7 mouse cellular contexts compared by ENCODE assay signal in genomic region chr14:28507471-28507870, GRCm38 (mm10). TPM values are rescaled to one million over a fixed set of nuclear protein-coding genes. Genes with fewer than 3 reads are reported as not detected.
A peak's percentile ranks its signal among the peaks of the same experiment; 100 is the strongest.
DNase-seq lines count a peak whose midpoint lies in the region; ATAC-seq and TF ChIP-seq lines count a peak whose summit lies in the region.

No protein-coding gene starts in this region.

- no peaks in the 10 kb centered on the region for H3K36me3 ChIP-seq in embryonic facial prominence, embryonic 12.5 days
- no peaks in the 10 kb centered on the region for H3K36me3 ChIP-seq in heart, embryonic 10.5 days
- no peaks in the 10 kb centered on the region for H3K36me3 ChIP-seq in liver, embryonic 12.5 days
- no peaks in the 10 kb centered on the region for H3K36me3 ChIP-seq in neural tube, embryonic 11.5 days (ENCODE audit: control insufficient read depth, insufficient read depth, low read length)

- ATAC-seq in embryonic facial prominence, embryonic 12.5 days (ENCODE audit: insufficient number of reproducible peaks, insufficient read depth, low FRiP score, low TSS enrichment), result no peak
- ATAC-seq in liver, embryonic 12.5 days, result no peak
- ATAC-seq in neural tube, embryonic 11.5 days (ENCODE audit: insufficient read depth, low FRiP score, low TSS enrichment), result 0 out of 2 replicates have a peak, but pooled peaks have one; percentile 38

- no peaks in the 10 kb centered on the region; the same call in 1 of the 2 replicates for H3K4me1 ChIP-seq in bone marrow, adult 2 months (ENCODE audit: control insufficient read depth, insufficient read depth, low read length)
- peaks cover 27% of the 10 kb centered on the region for H3K4me1 ChIP-seq in embryonic facial prominence, embryonic 12.5 days
- peaks cover 41% of the 10 kb centered on the region for H3K4me1 ChIP-seq in heart, embryonic 10.5 days
- 0 out of 2 replicates have a peak, but pooled peaks cover 3% of the 10 kb centered on the region for H3K4me1 ChIP-seq in liver, embryonic 12.5 days
- H3K4me1 ChIP-seq in neural tube, embryonic 11.5 days (ENCODE audit: control insufficient read depth, insufficient read depth, low read length), result peaks cover 17% of the 10 kb centered on the region; the same call in 1 of the 2 replicates

- no peaks in the 10 kb centered on the region for H3K9me3 ChIP-seq in embryonic facial prominence, embryonic 12.5 days
- no peaks in the 10 kb centered on the region for H3K9me3 ChIP-seq in heart, embryonic 10.5 days
- H3K9me3 ChIP-seq in liver, embryonic 12.5 days (replicated peaks), result no peaks in the 10 kb centered on the region
- H3K9me3 ChIP-seq in neural tube, embryonic 11.5 days (ENCODE audit: control insufficient read depth, low read length), result no peaks in the 10 kb centered on the region

- 2% methylated on average over 18 of the region's 18 CpGs for WGBS in bone marrow, adult 2 months
- WGBS in embryonic facial prominence, embryonic 12.5 days, result 0% methylated on average over 18 of the region's 18 CpGs
- under 1% methylated on average over 18 of the region's 18 CpGs for WGBS in heart, embryonic 10.5 days
- WGBS in liver, embryonic 12.5 days (ENCODE audit: insufficient replicate concordance), result under 1% methylated on average over 18 of the region's 18 CpGs
- under 1% methylated on average over 18 of the region's 18 CpGs for WGBS in neural tube, embryonic 11.5 days

- peak overlapping the region; percentile 94 for H3K9ac ChIP-seq in embryonic facial prominence, embryonic 12.5 days
- H3K9ac ChIP-seq in liver, embryonic 12.5 days, result no peak overlapping the region
- H3K9ac ChIP-seq in neural tube, embryonic 11.5 days (ENCODE audit: low read length), result peak overlapping the region; percentile 10; the same call in 1 of the 2 replicates

- peak overlapping the region; percentile 88 for H3K4me2 ChIP-seq in embryonic facial prominence, embryonic 12.5 days (replicated peaks)
- H3K4me2 ChIP-seq in liver, embryonic 12.5 days, result peak overlapping the region; percentile 65
- peak overlapping the region; percentile 87 for H3K4me2 ChIP-seq in neural tube, embryonic 11.5 days (ENCODE audit: low read depth)

- peak; percentile 23; the same call in 1 of the 2 replicates for TF ChIP-seq CTCF in bone marrow, adult 2 months (IDR thresholded peaks at IDR 0.05; ENCODE audit: control insufficient read depth, insufficient read depth, low read length)

- H3K27me3 ChIP-seq in embryonic facial prominence, embryonic 12.5 days, result peaks cover 10% of the 10 kb centered on the region
- H3K27me3 ChIP-seq in heart, embryonic 10.5 days (ENCODE audit: insufficient read depth, poor library complexity, severe bottlenecking), result peaks cover 10% of the 10 kb centered on the region; the same call in 1 of the 2 replicates
- peaks cover 100% of the 10 kb centered on the region for H3K27me3 ChIP-seq in liver, embryonic 12.5 days (replicated peaks)
- H3K27me3 ChIP-seq in neural tube, embryonic 11.5 days (ENCODE audit: control insufficient read depth, insufficient read depth, low read length), result peaks cover 26% of the 10 kb centered on the region

- H3K27ac ChIP-seq in bone marrow, adult 2 months (ENCODE audit: control insufficient read depth, insufficient read depth, low read depth, low read length, poor library complexity), result no peak overlapping the region
- H3K27ac ChIP-seq in embryonic facial prominence, embryonic 12.5 days, result peak overlapping the region; percentile 99
- H3K27ac ChIP-seq in heart, embryonic 10.5 days, result peak overlapping the region; percentile 96
- no peak overlapping the region for H3K27ac ChIP-seq in liver, embryonic 12.5 days
- no peak overlapping the region for H3K27ac ChIP-seq in neural tube, embryonic 11.5 days (ENCODE audit: low read depth, low read length)

- TF ChIP-seq POLR2A in bone marrow, adult 2 months (IDR thresholded peaks at IDR 0.05; ENCODE audit: borderline replicate concordance, control insufficient read depth, low read depth, low read length), result no peak

- H3K4me3 ChIP-seq in bone marrow, adult 2 months (replicated peaks; ENCODE audit: control insufficient read depth, low read depth, low read length), result no peak overlapping the region
- H3K4me3 ChIP-seq in embryonic facial prominence, embryonic 12.5 days, result peak overlapping the region; percentile 77
- peak overlapping the region; percentile 87 for H3K4me3 ChIP-seq in heart, embryonic 10.5 days
- H3K4me3 ChIP-seq in liver, embryonic 12.5 days, result peak overlapping the region; percentile 51
- H3K4me3 ChIP-seq in neural tube, embryonic 11.5 days (ENCODE audit: low read depth, low read length), result peak overlapping the region; percentile 61

- DNase-seq in heart, embryonic 10.5 days (ENCODE audit: low spot score), result peak; percentile 86
- peak; percentile 66 for DNase-seq in kidney, adult 9 months
- DNase-seq in neural tube, embryonic 11.5 days (ENCODE audit: low spot score), result peak; percentile 88
- DNase-seq in urinary bladder, postnatal 14 days (ENCODE audit: low spot score), result peak; percentile 83

RNA-seq across cellular contexts. Expression of gene Wnt5a, which starts 2.9 kb away (rescaled TPM):
- polyA plus RNA-seq in bone marrow, adult 2 months (2011; ENCODE audit: insufficient read depth, insufficient read length, low replicate concordance, missing spikeins), result 0.82 TPM in 1 of 2 replicates, not detected in the other
- 91.5 and 117 TPM in 2 replicates for polyA plus RNA-seq in embryonic facial prominence, embryonic 12.5 days (2016; fragmentation: Nextera tagmentation; extraction: Ambion mirVana)
- 34.9 and 43.7 TPM in 2 replicates for polyA plus RNA-seq in heart, embryonic 10.5 days (2016; fragmentation: Nextera tagmentation; extraction: Ambion mirVana)
- polyA plus RNA-seq in liver, embryonic 12.5 days (2016; fragmentation: Nextera tagmentation; extraction: Ambion mirVana), result 0.57 and 0.59 TPM in 2 replicates
- 12.6 and 13.8 TPM in 2 replicates for polyA plus RNA-seq in neural tube, embryonic 11.5 days (2014; fragmentation: Nextera tagmentation; extraction: Ambion mirVana)

Comparison
In these comparisons a context has a peak if more than half of its experiments do, and no peak if none do; other contexts are left out.
1. H3K27ac ChIP-seq: peak in embryonic facial prominence, embryonic 12.5 days (single experiment) and heart, embryonic 10.5 days (single experiment); none in bone marrow, adult 2 months (single experiment), liver, embryonic 12.5 days (single experiment) and neural tube, embryonic 11.5 days (single experiment).
2. Peak in every context shown above with its lines, with median percentiles within 50 percentile points of each other: H3K4me2 ChIP-seq and DNase-seq.